Mouse (Mus musculus) midbrain, postnatal 0 days (tissue): ENCODE data around the gene Siva1. TPM values are rescaled to one million over a fixed set of nuclear protein-coding genes. Genes with fewer than 3 reads are reported as not detected.
A peak's percentile ranks its signal among the peaks of the same experiment; 100 is the strongest.

Experiments
- ATAC-seq: fragments of 200-750 bp; cut with Nextera tagmentation; 2 replicates; pipeline ENCODE4 v1.8.0; 2017; ENCODE audit warnings: moderate number of reproducible peaks, mild to moderate bottlenecking, moderate TSS enrichment, moderate library complexity; ENCODE audit not compliant: low FRiP score
- DNase-seq: peaks from one replicate; pipeline ENCODE4 v3.0.0-alpha.2; 2015; ENCODE audit warnings: low spot score
- H3K27ac ChIP-seq: fragments of 300-500 bp; sonication (generic); 2 replicates; pipeline ENCODE4 v1.5.1; 2014; ENCODE audit warnings: low read depth, mild to moderate bottlenecking, low read length, mixed read lengths
- H3K27me3 ChIP-seq: fragments of 300-500 bp; sonication (generic); 2 replicates; pipeline ENCODE4 v1.6.1; 2014; ENCODE audit warnings: low read length, control low read depth, mixed read lengths; ENCODE audit not compliant: insufficient read depth
- H3K36me3 ChIP-seq: fragments of 300-500 bp; sonication (generic); 2 replicates; pipeline ENCODE4 v1.6.1; 2014; ENCODE audit warnings: low read length, control low read depth, mixed read lengths; ENCODE audit not compliant: insufficient read depth
- H3K4me1 ChIP-seq: fragments of 300-500 bp; sonication (generic); 2 replicates; pipeline ENCODE4 v1.6.1; 2014; ENCODE audit warnings: mild to moderate bottlenecking, control low read depth, antibody characterized with exemption, low read length, mixed read lengths; ENCODE audit not compliant: insufficient read depth
- H3K4me2 ChIP-seq: fragments of 300-500 bp; sonication (generic); 2 replicates; pipeline ENCODE4 v1.6.1; 2014; ENCODE audit warnings: low read depth, mild to moderate bottlenecking, low read length, mixed read lengths; ENCODE audit not compliant: poor library complexity, severe bottlenecking
- H3K4me3 ChIP-seq: fragments of 300-500 bp; sonication (generic); 2 replicates; pipeline ENCODE4 v1.5.1; 2014; ENCODE audit warnings: low read depth, mild to moderate bottlenecking, low read length, moderate library complexity
- H3K9ac ChIP-seq: fragments of 300-500 bp; sonication (generic); replicated peaks from 2 replicates; pipeline ENCODE4 v1.6.1; 2014; ENCODE audit warnings: mild to moderate bottlenecking, low read length, moderate library complexity, mixed read lengths; ENCODE audit not compliant: poor library complexity, severe bottlenecking
- H3K9me3 ChIP-seq: fragments of 300-500 bp; sonication (generic); 2 replicates; pipeline ENCODE4 v1.6.1; 2016; ENCODE audit warnings: low read length, control low read depth
- CTCF ChIP-seq: IDR thresholded peaks from 2 replicates; pipeline ENCODE4 v1.5.1; 2016; ENCODE audit warnings: antibody characterized with exemption, mild to moderate bottlenecking
- WGBS: fragments of 180-500 bp; shearing (Covaris S2); extraction: QIAGEN DNeasy Blood & Tissue Kit; methylation state at CpG from one replicate; pipeline ENCODE4 v1.1.7; 2014; 5-methylcytosine and 5-hydroxymethylcytosine counted together
- polyA plus RNA-seq: library from polyadenylated mRNA; unstranded; fragments of >200 nt; fragmentation: Nextera tagmentation; extraction: Ambion mirVana; gene quantifications from 2 replicates; pipeline ENCODE4 v1.2.1, GENCODE M21; 2015
- total RNA-seq: library from RNA; depleted of rRNA; stranded (reverse); fragments of >200 nt; gene quantifications from 2 replicates; pipeline ENCODE4 v1.2.3, GENCODE M21; 2014

Gene Siva1
- total and polyA plus RNA-seq, 2 experiments from 2014 or later: 25.4 to 43.4 TPM

DNA sequence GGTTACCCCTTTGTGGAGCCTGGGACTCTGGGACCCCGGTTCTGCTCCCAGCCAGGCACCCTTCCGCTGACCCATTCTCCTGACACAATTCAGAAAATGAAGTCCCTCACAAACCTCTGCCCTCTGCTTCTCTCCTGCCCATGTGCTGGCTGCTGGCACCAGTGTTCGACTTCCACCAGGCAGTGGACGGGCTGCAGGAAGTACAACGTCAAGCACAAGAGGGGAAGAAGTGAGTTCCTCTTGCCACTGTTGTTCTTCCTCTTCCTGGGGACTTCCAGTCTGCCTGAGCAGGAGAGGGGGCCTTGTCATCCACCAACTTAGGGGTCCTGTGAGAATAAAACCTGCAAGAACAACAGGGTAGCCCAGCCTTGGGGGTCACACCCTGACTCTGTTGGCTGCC lies 11.6 kb upstream of the Siva1 start:
- DNase-seq (no peak), ATAC-seq (no peak)
- H3K4me1 ChIP-seq: peaks cover 3% of the 10 kb centered on the region; the same call in 1 of the 2 replicates
- no peak overlapping the region for H3K9ac ChIP-seq
- no peak overlapping the region for H3K4me3 ChIP-seq
- 81% methylated on average over 5 of the region's 5 CpGs for WGBS
- no peak overlapping the region for H3K4me2 ChIP-seq
- no peak overlapping the region for H3K27ac ChIP-seq
- TF ChIP-seq CTCF: no peak
- no peaks in the 10 kb centered on the region for H3K36me3 ChIP-seq
- H3K27me3 ChIP-seq: no peaks in the 10 kb centered on the region
- no peaks in the 10 kb centered on the region for H3K9me3 ChIP-seq

DNA sequence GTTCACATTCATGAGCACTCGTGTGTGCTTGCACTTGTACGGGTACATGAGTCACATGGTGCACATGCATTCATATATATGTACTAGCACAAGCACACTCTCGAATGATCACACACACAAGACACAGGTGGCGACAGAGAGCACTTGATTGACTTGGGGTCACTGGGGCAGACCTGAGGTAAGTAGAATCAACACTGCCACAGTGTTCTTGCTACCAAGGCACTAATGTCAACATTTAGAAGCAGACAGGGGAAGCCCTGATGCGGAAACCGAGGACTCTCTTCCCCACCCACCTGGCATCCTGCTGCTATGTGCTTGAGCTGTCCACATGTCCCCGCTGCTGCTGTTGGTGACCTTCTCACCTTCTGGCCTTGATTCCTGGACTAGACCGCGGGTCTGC lies 10.8 kb upstream of the Siva1 start:
- H3K9me3 ChIP-seq: no peaks in the 10 kb centered on the region

DNA sequence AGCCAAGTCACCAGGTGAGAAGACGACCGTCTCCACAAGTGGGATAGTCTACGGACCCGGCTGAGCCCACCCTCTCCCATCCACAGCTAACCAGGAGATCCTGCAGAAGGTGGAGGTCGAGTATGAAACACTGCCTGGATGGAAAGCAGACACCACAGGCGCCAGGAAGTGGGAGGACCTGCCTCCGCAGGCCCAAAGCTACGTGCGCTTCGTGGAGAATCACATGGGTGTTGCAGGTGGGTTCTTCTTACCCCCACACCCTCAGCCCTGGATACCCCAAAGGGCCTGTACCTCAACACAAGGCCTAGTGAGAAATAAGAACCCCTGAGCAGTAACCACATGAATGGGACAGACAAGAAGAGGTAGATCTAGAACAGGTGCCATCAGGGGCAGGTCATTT lies 5.0 kb upstream of the Siva1 start:
- no peak overlapping the region for H3K4me3 ChIP-seq
- TF ChIP-seq CTCF: no peak
- DNase-seq (no peak), ATAC-seq (no peak)
- WGBS: 91% methylated on average over 10 of the region's 10 CpGs
- H3K9me3 ChIP-seq: no peaks in the 10 kb centered on the region
- no peaks in the 10 kb centered on the region for H3K4me1 ChIP-seq
- no peak overlapping the region for H3K27ac ChIP-seq
- H3K4me2 ChIP-seq: no peak overlapping the region
- no peaks in the 10 kb centered on the region for H3K27me3 ChIP-seq
- no peaks in the 10 kb centered on the region for H3K36me3 ChIP-seq
- H3K9ac ChIP-seq: no peak overlapping the region

More for the DNA sequence above, 10.8 kb upstream of the Siva1 start:
- ATAC-seq (no peak), DNase-seq (no peak)
- Histone ChIP-seq H3K27ac (no peak overlapping the region), H3K27me3 (no peaks in the 10 kb centered on the region), H3K4me3 (no peak overlapping the region), H3K9ac (no peak overlapping the region), H3K4me2 (no peak overlapping the region), H3K4me1 (peaks cover 3% of the 10 kb centered on the region; the same call in 1 of the 2 replicates), H3K36me3 (no peaks in the 10 kb centered on the region)
- 77% methylated on average over 9 of the region's 9 CpGs for WGBS
- TF ChIP-seq CTCF: no peak

DNA sequence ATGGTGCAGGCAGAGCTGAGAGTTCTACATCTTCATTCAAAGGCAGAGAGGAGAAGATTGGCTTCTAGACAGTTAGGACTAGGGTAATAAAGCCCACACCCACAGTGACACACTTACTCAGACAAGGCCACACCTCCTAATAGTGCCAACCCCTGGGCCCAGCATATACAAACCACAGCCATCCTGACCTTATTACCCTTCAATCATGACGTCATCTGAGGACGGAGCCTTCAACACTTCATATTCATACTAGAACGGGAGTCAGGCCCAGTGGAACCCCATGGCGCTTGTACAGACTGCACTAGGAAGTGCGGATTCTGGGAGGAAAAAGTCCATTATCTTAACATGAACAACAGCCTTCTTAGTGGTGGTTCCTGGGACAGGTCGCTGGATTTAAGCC lies 1.4 kb upstream of the Siva1 start:
- Histone ChIP-seq H3K27me3 (no peaks in the 10 kb centered on the region), H3K4me1 (peaks cover 11% of the 10 kb centered on the region; the same call in 1 of the 2 replicates), H3K9me3 (no peaks in the 10 kb centered on the region), H3K36me3 (no peaks in the 10 kb centered on the region), H3K4me3 (no peak overlapping the region), H3K27ac (no peak overlapping the region), H3K4me2 (no peak overlapping the region), H3K9ac (no peak overlapping the region)
- DNase-seq (no peak), ATAC-seq (no peak)
- no peak for TF ChIP-seq CTCF
- 95% methylated on average over 6 of the region's 6 CpGs for WGBS

DNA sequence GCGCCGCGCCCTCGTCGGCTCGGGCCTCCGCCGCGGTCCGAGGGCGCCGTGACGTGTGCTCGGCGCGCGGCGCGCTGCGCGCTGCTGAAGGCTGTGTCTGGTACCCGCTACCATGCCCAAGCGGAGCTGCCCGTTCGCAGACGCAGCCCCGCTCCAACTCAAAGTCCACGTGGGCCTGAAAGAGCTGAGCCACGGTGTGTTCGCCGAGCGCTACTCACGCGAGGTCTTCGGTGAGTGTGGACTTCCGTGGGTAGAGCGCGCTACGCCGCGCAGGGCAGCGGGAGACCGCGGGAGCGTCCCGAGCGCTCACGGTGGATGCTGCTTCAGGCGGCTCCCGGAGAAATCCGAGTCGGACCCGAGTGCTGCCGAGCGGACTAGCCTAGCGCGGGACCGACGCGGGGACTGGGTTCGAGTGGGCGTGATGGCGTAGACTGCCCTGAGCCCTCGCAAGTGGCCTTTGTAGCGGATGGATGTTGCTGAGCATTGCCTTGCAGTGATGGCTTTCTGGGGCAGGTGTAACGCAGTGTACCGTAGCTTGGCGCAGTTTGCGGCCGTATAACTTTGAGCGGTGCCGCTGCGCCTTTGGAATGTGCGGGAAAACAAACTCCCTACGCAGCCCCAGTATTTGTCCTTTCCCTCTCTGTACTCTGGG lies 502 bp downstream of the Siva1 start:
- peak; percentile 79; the same call in 1 of the 2 replicates for ATAC-seq
- Histone ChIP-seq H3K4me3 (peak overlapping the region; percentile 64), H3K4me2 (peak overlapping the region; percentile 78), H3K9ac (peak overlapping the region; percentile 50), H3K27me3 (no peaks in the 10 kb centered on the region), H3K36me3 (peaks cover 9% of the 10 kb centered on the region; the same call in 1 of the 2 replicates), H3K4me1 (peaks cover 11% of the 10 kb centered on the region; the same call in 1 of the 2 replicates), H3K27ac (peak overlapping the region; percentile 74), H3K9me3 (no peaks in the 10 kb centered on the region)
- no peak for DNase-seq
- under 1% methylated on average over 75 of the region's 75 CpGs for WGBS
- TF ChIP-seq CTCF: no peak

DNA sequence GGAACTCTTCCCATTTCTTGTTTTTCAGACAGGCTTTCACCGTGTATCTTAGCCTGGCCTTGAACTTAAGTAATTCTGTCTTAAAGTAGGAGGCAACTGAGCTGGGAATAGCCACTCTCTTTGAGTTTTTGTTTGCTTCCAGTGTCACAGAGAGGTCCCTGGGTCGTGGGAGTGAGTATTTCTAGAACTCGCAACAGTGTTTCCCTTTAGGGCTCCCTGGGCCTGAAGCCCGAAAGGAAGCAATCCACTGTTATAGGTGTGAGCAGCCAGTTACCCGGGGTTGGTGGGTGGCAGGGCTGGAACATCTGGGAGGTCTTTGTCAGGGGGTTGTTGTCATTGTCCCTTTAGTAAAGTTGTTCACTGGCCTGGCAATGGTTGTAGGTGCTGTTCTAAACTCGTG lies 1.7 kb downstream of the Siva1 start:
- no peaks in the 10 kb centered on the region for H3K9me3 ChIP-seq
- H3K36me3 ChIP-seq: peaks cover 9% of the 10 kb centered on the region; the same call in 1 of the 2 replicates
- TF ChIP-seq CTCF: no peak
- no peak overlapping the region for H3K9ac ChIP-seq
- no peak overlapping the region for H3K27ac ChIP-seq
- H3K4me3 ChIP-seq: no peak overlapping the region
- H3K4me2 ChIP-seq: peak overlapping the region; percentile 78
- no peaks in the 10 kb centered on the region for H3K27me3 ChIP-seq
- WGBS: 57% methylated on average over 6 of the region's 6 CpGs
- ATAC-seq: no peak
- peaks cover 11% of the 10 kb centered on the region; the same call in 1 of the 2 replicates for H3K4me1 ChIP-seq
- no peak for DNase-seq
